Mouse (Mus musculus) liver, adult 2 months (tissue): ENCODE measurements around the gene Tgfbr3. TPM values are rescaled to one million over a fixed set of nuclear protein-coding genes. Genes with fewer than 3 reads are reported as not detected.

ENCODE experiments used
- DNase-seq: peaks from one replicate; pipeline ENCODE4 v3.0.0-alpha.2; 2011; ENCODE audit warnings: low read depth, low spot score; ENCODE audit errors: extremely low read depth
- H3K27ac ChIP-seq: fragments of 200-500 bp; replicated peaks from 2 replicates; pipeline ENCODE4 v1.5.1; 2012; ENCODE audit warnings: low read depth, mild to moderate bottlenecking, control low read depth, inconsistent platforms, low read length; ENCODE audit not compliant: insufficient read depth
- H3K27me3 ChIP-seq: fragments of 200-500 bp; 2 replicates; pipeline ENCODE4 v1.6.1; 2012; ENCODE audit warnings: mild to moderate bottlenecking, moderate library complexity, low read length, inconsistent platforms; ENCODE audit not compliant: control insufficient read depth, insufficient read depth
- H3K36me3 ChIP-seq: fragments of 200-500 bp; 2 replicates; pipeline ENCODE4 v1.6.1; 2012; ENCODE audit warnings: low read length, inconsistent platforms; ENCODE audit not compliant: control insufficient read depth, insufficient read depth
- H3K4me1 ChIP-seq: fragments of 200-500 bp; 2 replicates; pipeline ENCODE4 v1.6.1; 2011; ENCODE audit warnings: low read length; ENCODE audit not compliant: control insufficient read depth, insufficient read depth
- H3K4me3 ChIP-seq: fragments of 200-500 bp; 2 replicates; pipeline ENCODE4 v1.5.1; 2011; ENCODE audit warnings: low read depth, mild to moderate bottlenecking, control low read depth, low read length, moderate library complexity; ENCODE audit not compliant: insufficient read depth
- H3K79me2 ChIP-seq: fragments of 200-500 bp; 2 replicates; pipeline ENCODE4 v1.6.1; 2012; ENCODE audit warnings: inconsistent platforms, mild to moderate bottlenecking, low read length, moderate library complexity; ENCODE audit not compliant: control insufficient read depth, insufficient read depth
- H3K9ac ChIP-seq: fragments of 200-500 bp; 2 replicates; pipeline ENCODE4 v1.6.1; 2012; ENCODE audit warnings: low read depth, mild to moderate bottlenecking, control low read depth, inconsistent platforms, low read length
- CTCF ChIP-seq: fragments of 200-500 bp; IDR thresholded peaks from 2 replicates; pipeline ENCODE4 v1.5.1; 2011; ENCODE audit warnings: low read depth, low read length, control low read depth
- POLR2A ChIP-seq: fragments of 200-500 bp; IDR thresholded peaks from 2 replicates; pipeline ENCODE4 v1.6.1; 2011; ENCODE audit warnings: low read length, control low read depth; ENCODE audit not compliant: insufficient read depth; ENCODE audit errors: extremely low read depth
- WGBS: fragments of 180-500 bp; shearing (Covaris S2); methylation state at CpG from one replicate; pipeline ENCODE4 v1.1.7; 2018; 5-methylcytosine and 5-hydroxymethylcytosine counted together
- polyA plus RNA-seq: library from polyadenylated mRNA; depleted of rRNA; stranded (reverse); fragments of >200 nt; gene quantifications from 2 replicates; pipeline ENCODE4 v1.2.3, GENCODE M21; 2012
- total RNA-seq: library from RNA; depleted of rRNA; stranded (reverse); fragments of >200 nt; gene quantifications from 2 replicates; pipeline ENCODE4 v1.2.3, GENCODE M21; 2014

Gene Tgfbr3
- total and polyA plus RNA-seq, 2 experiments, result 4.0 to 6.6 TPM

DNA sequence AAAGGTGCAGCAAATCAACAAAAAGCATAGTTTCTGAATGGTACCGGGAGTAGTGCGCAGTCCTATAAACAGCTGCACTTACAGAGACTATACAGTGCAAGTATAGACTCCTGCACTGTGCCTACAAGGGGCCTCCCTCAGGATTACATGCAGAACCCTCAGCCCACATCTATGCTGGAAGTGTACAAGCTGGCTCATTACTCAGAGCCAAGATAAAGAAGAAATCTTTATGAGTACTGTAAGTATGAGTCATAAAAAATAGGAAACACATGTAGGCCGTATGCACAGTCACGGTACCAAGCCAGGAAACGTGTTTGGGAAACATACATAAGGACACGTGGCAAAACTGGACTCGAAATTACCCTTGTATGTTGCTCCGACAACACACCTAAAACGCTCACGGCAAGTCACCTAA, 89.2 kb downstream of the Tgfbr3 start:
- Histone ChIP-seq H3K4me3 (no peak overlapping the region), H3K9ac (no peak overlapping the region), H3K27ac (no peak overlapping the region), H3K79me2 (no peaks in the 10 kb centered on the region), H3K4me1 (peaks cover 3% of the 10 kb centered on the region; the same call in 1 of the 2 replicates), H3K36me3 (no peaks in the 10 kb centered on the region), H3K27me3 (no peaks in the 10 kb centered on the region)
- DNase-seq, result no peak
- 77% methylated on average over 10 of the region's 10 CpGs for WGBS
- TF ChIP-seq POLR2A (no peak), CTCF (no peak)

DNA sequence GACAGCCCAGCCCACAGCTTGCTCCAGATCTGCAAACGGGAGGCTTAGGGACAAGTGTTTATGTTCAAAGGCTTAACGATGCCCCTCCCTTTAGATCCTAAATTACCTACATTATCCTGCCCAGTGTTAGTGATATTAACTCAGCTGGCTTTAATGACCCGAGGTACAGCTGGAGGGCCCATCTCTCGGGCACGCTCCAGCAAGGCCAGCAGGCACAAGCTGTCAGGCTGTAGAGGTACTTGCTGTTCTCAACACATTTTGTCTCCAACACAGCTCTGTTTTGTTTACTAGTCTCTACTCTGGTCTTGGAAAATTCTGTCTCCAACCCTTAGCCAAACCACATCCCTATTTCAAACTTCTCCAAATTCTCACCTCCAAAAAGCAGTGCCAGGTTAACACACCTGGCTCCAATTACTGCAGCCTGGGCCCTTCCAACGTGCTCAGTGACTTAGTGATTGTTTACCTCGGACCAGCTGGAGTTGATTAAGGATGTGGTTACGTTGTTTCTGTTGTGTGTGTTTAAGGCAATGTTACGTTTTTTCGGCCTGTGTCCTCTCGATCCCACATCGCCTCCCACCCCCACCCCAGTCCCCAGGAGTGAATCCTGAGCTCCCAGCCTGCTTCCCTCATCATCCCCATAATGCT, 93.6 kb downstream of the Tgfbr3 start:
- no peaks in the 10 kb centered on the region for H3K79me2 ChIP-seq
- no peaks in the 10 kb centered on the region for H3K36me3 ChIP-seq
- DNase-seq, result no peak
- no peak overlapping the region for H3K9ac ChIP-seq
- WGBS, result 62% methylated on average over 12 of the region's 12 CpGs
- H3K4me1 ChIP-seq, result no peaks in the 10 kb centered on the region
- no peak overlapping the region for H3K4me3 ChIP-seq
- H3K27ac ChIP-seq, result no peak overlapping the region
- no peaks in the 10 kb centered on the region for H3K27me3 ChIP-seq
- TF ChIP-seq POLR2A (no peak), CTCF (no peak)

DNA sequence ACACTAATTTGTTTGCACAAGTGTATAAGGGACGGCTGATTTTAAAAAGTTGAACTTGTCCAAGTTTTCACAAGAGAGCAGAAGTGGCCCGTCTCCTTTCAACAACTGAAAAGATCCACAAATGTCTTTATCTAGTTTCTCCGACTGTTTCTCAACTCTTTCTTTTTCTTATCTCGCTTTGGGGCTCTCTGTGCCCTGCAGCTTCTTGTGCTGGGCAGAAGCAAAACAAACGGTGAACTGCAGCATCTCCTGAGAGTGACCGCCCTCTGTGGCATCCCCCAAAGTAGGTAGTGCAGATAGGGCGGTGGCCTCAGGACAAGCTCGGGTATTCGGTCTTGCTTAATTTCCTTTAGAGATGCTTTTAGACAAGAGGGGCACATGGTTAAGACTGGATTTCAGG, 96.3 kb downstream of the Tgfbr3 start:
- Histone ChIP-seq H3K27me3 (no peaks in the 10 kb centered on the region), H3K4me1 (no peaks in the 10 kb centered on the region), H3K27ac (no peak overlapping the region), H3K4me3 (no peak overlapping the region), H3K36me3 (no peaks in the 10 kb centered on the region), H3K79me2 (no peaks in the 10 kb centered on the region), H3K9ac (no peak overlapping the region)
- TF ChIP-seq CTCF, result no peak
- TF ChIP-seq POLR2A, result no peak
- 83% methylated on average over 9 of the region's 9 CpGs for WGBS
- no peak for DNase-seq

DNA sequence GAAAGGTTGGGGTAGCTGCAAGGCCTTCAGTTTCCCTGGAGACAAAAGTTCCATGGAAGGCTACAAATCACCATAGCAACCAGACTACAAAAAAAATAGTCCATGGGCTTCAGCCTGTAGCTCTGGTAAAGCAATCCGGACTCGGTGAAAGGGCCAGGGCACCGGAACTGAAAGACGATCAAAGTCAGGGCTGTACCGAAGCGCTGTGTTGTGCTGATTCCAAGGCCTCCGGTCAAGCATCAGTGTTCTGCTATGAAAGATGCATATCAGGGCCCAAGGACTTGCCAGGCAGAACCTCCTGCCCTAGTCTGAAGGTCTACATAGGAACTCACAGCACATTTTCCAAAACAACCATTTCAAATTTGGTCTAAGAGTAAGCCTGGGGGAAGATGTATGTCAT, 97.1 kb downstream of the Tgfbr3 start:
- Histone ChIP-seq H3K9ac (no peak overlapping the region), H3K79me2 (no peaks in the 10 kb centered on the region), H3K4me3 (no peak overlapping the region), H3K27ac (no peak overlapping the region), H3K4me1 (no peaks in the 10 kb centered on the region), H3K27me3 (no peaks in the 10 kb centered on the region), H3K36me3 (no peaks in the 10 kb centered on the region)
- WGBS, result 94% methylated on average over 7 of the region's 7 CpGs
- DNase-seq, result no peak
- no peak for TF ChIP-seq POLR2A
- TF ChIP-seq CTCF, result no peak

DNA sequence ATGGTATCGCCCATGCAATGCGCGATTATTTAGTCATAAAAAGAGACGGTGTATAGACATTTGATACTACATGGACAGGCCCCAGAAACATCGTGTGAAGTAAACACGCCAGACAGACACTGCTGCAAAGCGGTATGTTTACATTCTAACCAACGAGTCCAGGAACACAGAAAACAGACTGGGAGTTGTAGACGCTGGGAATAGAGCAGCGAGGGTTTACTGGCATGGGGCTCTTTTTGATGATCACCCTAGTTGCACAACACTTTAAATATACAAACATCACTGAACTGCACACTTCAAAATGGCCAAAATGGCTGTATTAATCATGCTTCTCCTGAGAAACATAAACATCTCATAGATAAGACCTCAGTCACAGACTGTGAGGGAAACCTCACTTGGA, 100.9 kb downstream of the Tgfbr3 start:
- 30% methylated on average over 10 of the region's 10 CpGs for whole genome bisulfite sequencing
- H3K36me3 ChIP-seq, result no peaks in the 10 kb centered on the region

DNA sequence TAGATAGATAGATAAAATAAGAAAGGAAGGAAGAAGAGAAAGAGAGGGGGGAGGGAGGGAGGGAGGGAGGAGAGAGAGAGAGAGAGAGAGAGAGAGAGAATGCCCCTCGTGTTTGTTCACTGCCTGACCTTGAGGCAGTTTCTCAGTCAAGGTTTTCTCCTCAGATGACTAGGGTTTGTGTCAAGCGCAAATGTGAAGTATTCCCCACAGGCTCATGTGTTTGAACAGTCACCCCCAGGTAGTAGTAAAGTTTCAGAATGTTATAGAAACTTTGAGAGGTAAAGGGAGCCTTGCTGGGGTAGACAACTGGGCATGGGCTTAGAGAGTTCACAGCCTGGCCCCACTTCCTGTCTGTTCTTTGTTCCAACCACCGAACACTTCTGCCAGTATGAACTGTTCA, 103.2 kb downstream of the Tgfbr3 start:
- TF ChIP-seq CTCF, result no peak
- no peak for TF ChIP-seq POLR2A
- Histone ChIP-seq H3K4me1 (peaks cover 5% of the 10 kb centered on the region), H3K79me2 (0 out of 2 replicates have a peak, but pooled peaks cover 3% of the 10 kb centered on the region), H3K9ac (no peak overlapping the region), H3K27ac (no peak overlapping the region), H3K4me3 (no peak overlapping the region), H3K36me3 (no peaks in the 10 kb centered on the region), H3K27me3 (no peaks in the 10 kb centered on the region)
- DNase-seq, result no peak
- WGBS, result 83% methylated on average over 3 of the region's 3 CpGs

More for the DNA sequence above, 100.9 kb downstream of the Tgfbr3 start:
- H3K27me3 ChIP-seq, result no peaks in the 10 kb centered on the region
- peak; percentile 44 for DNase-seq
- H3K4me1 ChIP-seq, result peaks cover 5% of the 10 kb centered on the region
- no peak overlapping the region for H3K27ac ChIP-seq
- TF ChIP-seq POLR2A (no peak), CTCF (no peak)
- H3K79me2 ChIP-seq, result 0 out of 2 replicates have a peak, but pooled peaks cover 3% of the 10 kb centered on the region
- H3K9ac ChIP-seq, result no peak overlapping the region
- H3K4me3 ChIP-seq, result no peak overlapping the region
